Mouse (Mus musculus): ENCODE results near the gene Inppl1. TPM values are rescaled to one million over a fixed set of nuclear protein-coding genes. Genes with fewer than 3 reads are reported as not detected.

Inppl1 gene
- polyA plus RNA-seq, 1 experiment from 2014 or later: 38.3 TPM

- H3K27me3 ChIP-seq: peaks cover 77% of the 10 kb centered on the region
- H3K4me1 ChIP-seq: peaks cover 33% of the 10 kb centered on the region
- H3K4me2 ChIP-seq (replicated peaks): peak overlapping the region; percentile 75
- H3K36me3 ChIP-seq: peaks cover 33% of the 10 kb centered on the region
- no peak overlapping the region for H3K27ac ChIP-seq (replicated peaks)
- peak overlapping the region; percentile 60 for H3K9ac ChIP-seq (replicated peaks)
- no peaks in the 10 kb centered on the region for H3K9me3 ChIP-seq
- ATAC-seq (ENCODE audit: low FRiP score, low read depth): peak; percentile 83
- H3K4me3 ChIP-seq: peak overlapping the region; percentile 47
- WGBS: under 1% methylated on average over 71 of the region's 71 CpGs
These were observed 16.2 kb downstream of the Inppl1 start for GRCm38 (mm10) chr7:101821571-101822501.

- H3K4me3 ChIP-seq: peak overlapping the region; percentile 47
- H3K4me2 ChIP-seq (replicated peaks): peak overlapping the region; percentile 75
- no peak overlapping the region for H3K9ac ChIP-seq (replicated peaks)
- H3K9me3 ChIP-seq: no peaks in the 10 kb centered on the region
- peaks cover 20% of the 10 kb centered on the region for H3K36me3 ChIP-seq
- H3K4me1 ChIP-seq: peaks cover 33% of the 10 kb centered on the region
- no peak for ATAC-seq (ENCODE audit: low FRiP score, low read depth)
- H3K27ac ChIP-seq (replicated peaks): no peak overlapping the region
- 4% methylated on average over 35 of the region's 35 CpGs for WGBS
- peaks cover 82% of the 10 kb centered on the region for H3K27me3 ChIP-seq
These were observed 17.6 kb downstream of the Inppl1 start for GRCm38 (mm10) chr7:101820295-101821030.

- 2% methylated on average over 45 of the region's 45 CpGs for WGBS
- H3K27ac ChIP-seq (replicated peaks): no peak within 1 kb of the TSS
- H3K36me3 ChIP-seq: no peaks in the 10 kb centered on the region
- H3K9ac ChIP-seq (replicated peaks): peak within 1 kb of the TSS; percentile 24; the same call in 1 of the 2 replicates
- peaks cover 69% of the 10 kb centered on the region for H3K27me3 ChIP-seq
- peaks cover 5% of the 10 kb centered on the region; the same call in 1 of the 2 replicates for H3K9me3 ChIP-seq
- H3K4me3 ChIP-seq: peak within 1 kb of the TSS; percentile 37
- no peak for ATAC-seq (ENCODE audit: low FRiP score, low read depth)
- H3K4me1 ChIP-seq: peaks cover 33% of the 10 kb centered on the region
- H3K4me2 ChIP-seq (replicated peaks): peak within 1 kb of the TSS; percentile 49
These were observed 20.1 kb downstream of the Inppl1 start, which contains the start of gene Phox2a for GRCm38 (mm10) chr7:101817861-101818401. Gene Phox2a (plus strand): TSS chr7:101818313.

- no peak overlapping the region for H3K9ac ChIP-seq (replicated peaks)
- no peak overlapping the region for H3K4me2 ChIP-seq (replicated peaks)
- 0 out of 2 replicates have a peak, but pooled peaks cover 17% of the 10 kb centered on the region for H3K36me3 ChIP-seq
- WGBS: 93% methylated on average over 1 of the region's 1 CpGs
- H3K9me3 ChIP-seq: no peaks in the 10 kb centered on the region
- H3K4me3 ChIP-seq: no peak overlapping the region
- no peak overlapping the region for H3K27ac ChIP-seq (replicated peaks)
- H3K27me3 ChIP-seq: no peaks in the 10 kb centered on the region
- H3K4me1 ChIP-seq: peaks cover 10% of the 10 kb centered on the region
- ATAC-seq (ENCODE audit: low FRiP score, low read depth): no peak
These were observed 61.0 kb downstream of the Inppl1 start for GRCm38 (mm10) chr7:101777053-101777452.

- H3K4me2 ChIP-seq (replicated peaks): no peak overlapping the region
- H3K27ac ChIP-seq (replicated peaks): no peak overlapping the region
- no peak for ATAC-seq (ENCODE audit: low FRiP score, low read depth)
- peaks cover 10% of the 10 kb centered on the region for H3K4me1 ChIP-seq
- WGBS: 26% methylated on average over 8 of the region's 8 CpGs
- H3K9me3 ChIP-seq: no peaks in the 10 kb centered on the region
- no peaks in the 10 kb centered on the region for H3K27me3 ChIP-seq
- no peak overlapping the region for H3K4me3 ChIP-seq
- H3K9ac ChIP-seq (replicated peaks): no peak overlapping the region
- H3K36me3 ChIP-seq: 0 out of 2 replicates have a peak, but pooled peaks cover 8% of the 10 kb centered on the region
These were observed 65.3 kb downstream of the Inppl1 start for GRCm38 (mm10) chr7:101772687-101773086.

Small RNA genes lying within 50 kb of the gene (microRNA-seq; reads per million reads assigned to microRNA genes)
- gene Gm22655: not detected

Other genes with a start within 250 kb of the Inppl1 start
- gene Clpb, start 174.6 kb downstream of the Inppl1 start, polyA plus RNA-seq (2016; fragmentation: Nextera tagmentation; extraction: Ambion mirVana): 42.3 and 42.4 TPM in 2 replicates
- gene Phox2a, start 19.9 kb downstream of the Inppl1 start, polyA plus RNA-seq (2016; fragmentation: Nextera tagmentation; extraction: Ambion mirVana): 0.43 and 0.46 TPM in 2 replicates
- gene Folr2, start 19.0 kb upstream of the Inppl1 start, polyA plus RNA-seq (2016; fragmentation: Nextera tagmentation; extraction: Ambion mirVana): 2.9 and 4.3 TPM in 2 replicates
- 79.8 and 89.7 TPM in 2 replicates for gene Anapc15, start 25.5 kb upstream of the Inppl1 start, polyA plus RNA-seq (2016; fragmentation: Nextera tagmentation; extraction: Ambion mirVana)
- gene Folr1, start 32.6 kb upstream of the Inppl1 start, polyA plus RNA-seq (2016; fragmentation: Nextera tagmentation; extraction: Ambion mirVana): 6.8 and 11.9 TPM in 2 replicates
- 125 and 131 TPM in 2 replicates for gene Lamtor1, start 67.7 kb upstream of the Inppl1 start, polyA plus RNA-seq (2016; fragmentation: Nextera tagmentation; extraction: Ambion mirVana)
- gene Tomt, start 68.1 kb upstream of the Inppl1 start, polyA plus RNA-seq (2016; fragmentation: Nextera tagmentation; extraction: Ambion mirVana): 0.38 and 0.64 TPM in 2 replicates
- 6.5 and 9.8 TPM in 2 replicates for gene Lrrc51, start 95.7 kb upstream of the Inppl1 start, polyA plus RNA-seq (2016; fragmentation: Nextera tagmentation; extraction: Ambion mirVana)
- gene Numa1, start 95.9 kb upstream of the Inppl1 start, polyA plus RNA-seq (2016; fragmentation: Nextera tagmentation; extraction: Ambion mirVana): 104 and 111 TPM in 2 replicates
- 4.8 TPM in 2 replicates for gene Il18bp, start 180.5 kb upstream of the Inppl1 start, polyA plus RNA-seq (2016; fragmentation: Nextera tagmentation; extraction: Ambion mirVana)
- gene Rnf121, start 227.2 kb upstream of the Inppl1 start, polyA plus RNA-seq (2016; fragmentation: Nextera tagmentation; extraction: Ambion mirVana): 28.9 and 29.0 TPM in 2 replicates
- 43.0 and 43.3 TPM in 2 replicates for gene Xndc1, start 227.3 kb upstream of the Inppl1 start, polyA plus RNA-seq (2016; fragmentation: Nextera tagmentation; extraction: Ambion mirVana)
- 1.3 and 2.2 TPM in 2 replicates for gene Xntrpc, start 227.5 kb upstream of the Inppl1 start, polyA plus RNA-seq (2016; fragmentation: Nextera tagmentation; extraction: Ambion mirVana)
- gene Trpc2, start 244.9 kb upstream of the Inppl1 start, polyA plus RNA-seq (2016; fragmentation: Nextera tagmentation; extraction: Ambion mirVana): 0.86 TPM in 1 of 2 replicates, not detected in the other